In genomic region chr11:116710171-116710570, GRCm38 (mm10) we compare ENCODE assay signal across 28 mouse cellular contexts. TPM values are rescaled to one million over a fixed set of nuclear protein-coding genes. Genes with fewer than 3 reads are reported as not detected.
DNase-seq lines count a peak whose midpoint lies in the region; ATAC-seq and TF ChIP-seq lines count a peak whose summit lies in the region.
"Had no signal": no experiment of that assay in that cellular context is flagged by ENCODE, and none has a peak within 500 bp of the region (broad histone marks: within the 10 kb centered on the region; RNA-seq: fewer than 3 reads in every experiment).

No protein-coding gene starts in this region.

- H3K27me3 ChIP-seq in hindbrain, embryonic 14.5 days (ENCODE audit: control insufficient read depth, insufficient read depth, low read length): no peaks in the 10 kb centered on the region
- no peaks in the 10 kb centered on the region for H3K27me3 ChIP-seq in hindbrain, embryonic 10.5 days (ENCODE audit: insufficient read depth, poor library complexity, severe bottlenecking)
- H3K27me3 ChIP-seq in midbrain, postnatal 0 days (ENCODE audit: insufficient read depth, low read length): no peaks in the 10 kb centered on the region
- no peaks in the 10 kb centered on the region for H3K27me3 ChIP-seq in midbrain, embryonic 15.5 days (replicated peaks)
- no peaks in the 10 kb centered on the region for H3K27me3 ChIP-seq in forebrain, embryonic 12.5 days
- H3K27me3 ChIP-seq in hindbrain, postnatal 0 days (ENCODE audit: insufficient read depth, low read length): no peaks in the 10 kb centered on the region
- H3K27me3 ChIP-seq: CH12.LX; embryonic facial prominence, embryonic 13.5 days; limb, embryonic 15.5 days had no signal

- no peak for TF ChIP-seq CTCF in midbrain, postnatal 0 days (IDR thresholded peaks at IDR 0.05)
- no peak for TF ChIP-seq CTCF in hindbrain, postnatal 0 days (IDR thresholded peaks at IDR 0.05; ENCODE audit: low read depth)

- H3K4me2 ChIP-seq in hindbrain, embryonic 14.5 days (replicated peaks): no peak overlapping the region
- no peak overlapping the region for H3K4me2 ChIP-seq in midbrain, postnatal 0 days (ENCODE audit: low read depth, low read length, poor library complexity, severe bottlenecking)
- H3K4me2 ChIP-seq in midbrain, embryonic 15.5 days: no peak overlapping the region
- no peak overlapping the region for H3K4me2 ChIP-seq in forebrain, embryonic 12.5 days
- H3K4me2 ChIP-seq in hindbrain, postnatal 0 days (ENCODE audit: low read depth, low read length): no peak overlapping the region
- H3K4me2 ChIP-seq: embryonic facial prominence, embryonic 13.5 days; limb, embryonic 15.5 days had no signal

- ATAC-seq in hindbrain, embryonic 14.5 days (ENCODE audit: low FRiP score): no peak
- ATAC-seq in midbrain, postnatal 0 days (ENCODE audit: low FRiP score): no peak
- ATAC-seq in midbrain, embryonic 15.5 days (replicated peaks): no peak
- no peak for ATAC-seq in forebrain, embryonic 12.5 days (ENCODE audit: low FRiP score)
- ATAC-seq in hindbrain, postnatal 0 days: no peak
- ATAC-seq: intestine, embryonic 16.5 days had no signal

- no peak overlapping the region for H3K4me3 ChIP-seq in hindbrain, embryonic 14.5 days (replicated peaks; ENCODE audit: low read length)
- no peak overlapping the region for H3K4me3 ChIP-seq in hindbrain, embryonic 10.5 days
- no peak overlapping the region for H3K4me3 ChIP-seq in midbrain, postnatal 0 days (ENCODE audit: low read depth, low read length)
- no peak overlapping the region for H3K4me3 ChIP-seq in midbrain, embryonic 15.5 days
- no peak overlapping the region for H3K4me3 ChIP-seq in forebrain, embryonic 12.5 days (replicated peaks)
- H3K4me3 ChIP-seq in hindbrain, postnatal 0 days (ENCODE audit: low read length): no peak overlapping the region
- H3K4me3 ChIP-seq: embryonic facial prominence, embryonic 13.5 days; erythroblast, embryonic 14.5 days; limb, embryonic 15.5 days; midbrain, embryonic 10.5 days had no signal

- peak; percentile 61 for DNase-seq in hindbrain, embryonic 14.5 days (ENCODE audit: low spot score)
- DNase-seq in hindbrain, embryonic 10.5 days (ENCODE audit: low spot score): no peak
- DNase-seq in midbrain, postnatal 0 days (ENCODE audit: low spot score): peak; percentile 29
- peak; percentile 42 for DNase-seq in hindbrain, postnatal 0 days (ENCODE audit: low spot score)
- no peak for DNase-seq in adrenal gland, adult 8-10 months
- DNase-seq in spleen, postnatal 4 days (ENCODE audit: low spot score in 2 of 2): no peak
- DNase-seq: adrenal gland, adult 2 months; B cell, adult 2 months; cerebellum, adult 8-10 months; cerebellum, postnatal 36 days; embryo, embryonic 11 days; kidney, adult 9 months; kidney, postnatal 25 days; lung, postnatal 10 days; right cerebral cortex, adult 18-20 months; right cerebral cortex, postnatal 4 days had no signal

- H3K36me3 ChIP-seq in hindbrain, embryonic 14.5 days (replicated peaks; ENCODE audit: control insufficient read depth, insufficient read depth): no peaks in the 10 kb centered on the region
- H3K36me3 ChIP-seq in hindbrain, embryonic 10.5 days: no peaks in the 10 kb centered on the region
- H3K36me3 ChIP-seq in midbrain, postnatal 0 days (ENCODE audit: insufficient read depth, low read length): no peaks in the 10 kb centered on the region
- H3K36me3 ChIP-seq in midbrain, embryonic 15.5 days (replicated peaks): no peaks in the 10 kb centered on the region
- H3K36me3 ChIP-seq in forebrain, embryonic 12.5 days (replicated peaks): no peaks in the 10 kb centered on the region
- H3K36me3 ChIP-seq in hindbrain, postnatal 0 days (ENCODE audit: insufficient read depth, low read length): no peaks in the 10 kb centered on the region
- H3K36me3 ChIP-seq: embryonic facial prominence, embryonic 13.5 days; G1E; limb, embryonic 15.5 days; midbrain, embryonic 10.5 days had no signal

- 50% methylated on average over 10 of the region's 10 CpGs for WGBS in hindbrain, embryonic 14.5 days
- WGBS in hindbrain, embryonic 10.5 days: 87% methylated on average over 10 of the region's 10 CpGs
- WGBS in midbrain, postnatal 0 days: 43% methylated on average over 10 of the region's 10 CpGs
- 56% methylated on average over 10 of the region's 10 CpGs for WGBS in midbrain, embryonic 15.5 days
- WGBS in forebrain, embryonic 12.5 days: 41% methylated on average over 10 of the region's 10 CpGs
- WGBS in hindbrain, postnatal 0 days: 46% methylated on average over 10 of the region's 10 CpGs

- H3K9ac ChIP-seq in hindbrain, embryonic 14.5 days: no peak overlapping the region
- no peak overlapping the region for H3K9ac ChIP-seq in midbrain, postnatal 0 days (replicated peaks; ENCODE audit: low read length, poor library complexity, severe bottlenecking)
- no peak overlapping the region for H3K9ac ChIP-seq in midbrain, embryonic 15.5 days
- no peak overlapping the region for H3K9ac ChIP-seq in forebrain, embryonic 12.5 days
- no peak overlapping the region for H3K9ac ChIP-seq in hindbrain, postnatal 0 days (replicated peaks; ENCODE audit: low read length)
- H3K9ac ChIP-seq: embryonic facial prominence, embryonic 13.5 days; limb, embryonic 15.5 days; liver, embryonic 14.5 days had no signal

- no peaks in the 10 kb centered on the region for H3K9me3 ChIP-seq in hindbrain, embryonic 14.5 days (ENCODE audit: control insufficient read depth, low read length)
- H3K9me3 ChIP-seq in hindbrain, embryonic 10.5 days: no peaks in the 10 kb centered on the region
- no peaks in the 10 kb centered on the region for H3K9me3 ChIP-seq in midbrain, postnatal 0 days (ENCODE audit: low read length)
- no peaks in the 10 kb centered on the region for H3K9me3 ChIP-seq in midbrain, embryonic 15.5 days
- H3K9me3 ChIP-seq in forebrain, embryonic 12.5 days: no peaks in the 10 kb centered on the region
- H3K9me3 ChIP-seq in hindbrain, postnatal 0 days (ENCODE audit: low read length): no peaks in the 10 kb centered on the region
- H3K9me3 ChIP-seq: embryonic facial prominence, embryonic 13.5 days; G1E; limb, embryonic 15.5 days; midbrain, embryonic 10.5 days had no signal

- H3K27ac ChIP-seq in hindbrain, embryonic 14.5 days: no peak overlapping the region
- no peak overlapping the region for H3K27ac ChIP-seq in hindbrain, embryonic 10.5 days
- no peak overlapping the region for H3K27ac ChIP-seq in midbrain, postnatal 0 days (ENCODE audit: low read depth, low read length)
- H3K27ac ChIP-seq in midbrain, embryonic 15.5 days: no peak overlapping the region
- peak overlapping the region; percentile 42; the same call in 1 of the 2 replicates for H3K27ac ChIP-seq in forebrain, embryonic 12.5 days
- H3K27ac ChIP-seq in hindbrain, postnatal 0 days: no peak overlapping the region
- H3K27ac ChIP-seq: embryonic facial prominence, embryonic 13.5 days; limb, embryonic 15.5 days; liver, embryonic 14.5 days; midbrain, embryonic 10.5 days; stomach, postnatal 0 days had no signal

- no peaks in the 10 kb centered on the region for H3K4me1 ChIP-seq in hindbrain, embryonic 14.5 days (replicated peaks; ENCODE audit: control insufficient read depth, insufficient read depth, low read length)
- H3K4me1 ChIP-seq in hindbrain, embryonic 10.5 days (replicated peaks): no peaks in the 10 kb centered on the region
- no peaks in the 10 kb centered on the region for H3K4me1 ChIP-seq in midbrain, postnatal 0 days (ENCODE audit: insufficient read depth, low read length)
- H3K4me1 ChIP-seq in midbrain, embryonic 15.5 days: no peaks in the 10 kb centered on the region
- peaks cover 7% of the 10 kb centered on the region for H3K4me1 ChIP-seq in forebrain, embryonic 12.5 days
- H3K4me1 ChIP-seq in hindbrain, postnatal 0 days (ENCODE audit: insufficient read depth, low read length): no peaks in the 10 kb centered on the region
- H3K4me1 ChIP-seq: embryonic facial prominence, embryonic 13.5 days; limb, embryonic 15.5 days; midbrain, embryonic 10.5 days had no signal

RNA-seq across cellular contexts. Expression of gene Cygb, which starts 56.1 kb away (rescaled TPM):
- 26.5 and 29.7 TPM in 2 replicates for polyA plus RNA-seq in hindbrain, embryonic 14.5 days (2014; fragmentation: Nextera tagmentation; extraction: Ambion mirVana)
- polyA plus RNA-seq in hindbrain, embryonic 10.5 days (2016; fragmentation: Nextera tagmentation; extraction: Ambion mirVana): 3.5 and 3.8 TPM in 2 replicates
- 38.7 and 44.2 TPM in 2 replicates for total RNA-seq in midbrain, postnatal 0 days (2014; rRNA removed)
- polyA plus RNA-seq in midbrain, postnatal 0 days (2015; fragmentation: Nextera tagmentation; extraction: Ambion mirVana): 40.5 and 43.5 TPM in 2 replicates
- polyA plus RNA-seq in midbrain, embryonic 15.5 days (2015; fragmentation: Nextera tagmentation; extraction: Ambion mirVana): 23.3 and 24.4 TPM in 2 replicates
- polyA plus RNA-seq in forebrain, embryonic 12.5 days (2016; fragmentation: Nextera tagmentation; extraction: Ambion mirVana): 4.2 and 4.3 TPM in 2 replicates
- 48.4 and 54.7 TPM in 2 replicates for total RNA-seq in hindbrain, postnatal 0 days (2014; rRNA removed)
- polyA plus RNA-seq in hindbrain, postnatal 0 days (2015; fragmentation: Nextera tagmentation; extraction: Ambion mirVana): 46.0 and 48.1 TPM in 2 replicates
- 10 to 100 TPM; 33.4 to 64.8 (median 48.2) TPM for total RNA-seq in adrenal gland, adult 8-10 months (2022)
- total RNA-seq: CH12.LX; G1E; hematopoietic stem cell, adult 5-6 weeks had no signal

RNA-seq across cellular contexts. Expression of gene Prcd, which starts 56.8 kb away (rescaled TPM):
- polyA plus RNA-seq in hindbrain, embryonic 14.5 days (2014; fragmentation: Nextera tagmentation; extraction: Ambion mirVana): 2.8 and 3.5 TPM in 2 replicates
- polyA plus RNA-seq in hindbrain, embryonic 10.5 days (2016; fragmentation: Nextera tagmentation; extraction: Ambion mirVana): 0.47 and 1.2 TPM in 2 replicates
- 3.7 TPM in 1 of 2 replicates, not detected in the other for total RNA-seq in midbrain, postnatal 0 days (2014; rRNA removed)
- 4.8 and 6.0 TPM in 2 replicates for polyA plus RNA-seq in midbrain, postnatal 0 days (2015; fragmentation: Nextera tagmentation; extraction: Ambion mirVana)
- polyA plus RNA-seq in midbrain, embryonic 15.5 days (2015; fragmentation: Nextera tagmentation; extraction: Ambion mirVana): 1.5 and 3.0 TPM in 2 replicates
- polyA plus RNA-seq in forebrain, embryonic 12.5 days (2016; fragmentation: Nextera tagmentation; extraction: Ambion mirVana): 0.76 and 1.3 TPM in 2 replicates
- 1.2 and 1.3 TPM in 2 replicates for total RNA-seq in hindbrain, postnatal 0 days (2014; rRNA removed)
- 5.3 and 6.4 TPM in 2 replicates for polyA plus RNA-seq in hindbrain, postnatal 0 days (2015; fragmentation: Nextera tagmentation; extraction: Ambion mirVana)
- total RNA-seq in adrenal gland, adult 8-10 months (2022): 10 to 100 TPM; 16.6 to 27.2 (median 22.8) TPM
- total RNA-seq: CH12.LX had no signal
- polyA plus RNA-seq: erythroblast, embryonic 14.5 days had no signal

Comparison
In these comparisons a context has a peak if more than half of its experiments do, and no peak if none do; other contexts are left out.
1. DNase-seq: peak in hindbrain, embryonic 14.5 days (single experiment), midbrain, postnatal 0 days (single experiment) and hindbrain, postnatal 0 days (single experiment); none in hindbrain, embryonic 10.5 days (single experiment), adrenal gland, adult 8-10 months (single experiment) and spleen, postnatal 4 days (0 of 2).